Mouse (Mus musculus) kidney, embryonic 16.5 days (tissue): ENCODE data around the gene Col19a1. TPM values are rescaled to one million over a fixed set of nuclear protein-coding genes. Genes with fewer than 3 reads are reported as not detected.

Experiments used
- ATAC-seq: fragments of 200-750 bp; cut with Nextera tagmentation; 2 replicates; pipeline ENCODE4 v1.8.0; 2017; ENCODE audit warnings: moderate TSS enrichment; ENCODE audit not compliant: low FRiP score, low TSS enrichment
- H3K27ac ChIP-seq: fragments of 300-500 bp; sonication (generic); 2 replicates; pipeline ENCODE4 v1.5.1; 2014; ENCODE audit warnings: low read length
- H3K27me3 ChIP-seq: fragments of 300-500 bp; sonication (generic); 2 replicates; pipeline ENCODE4 v1.6.1; 2014; ENCODE audit warnings: low read length, control low read depth, mixed read lengths; ENCODE audit not compliant: insufficient read depth
- H3K36me3 ChIP-seq: fragments of 300-500 bp; sonication (generic); 2 replicates; pipeline ENCODE4 v1.6.1; 2014; ENCODE audit warnings: low read length, control low read depth, mixed read lengths; ENCODE audit not compliant: insufficient read depth
- H3K4me1 ChIP-seq: fragments of 300-500 bp; sonication (generic); 2 replicates; pipeline ENCODE4 v1.6.1; 2014; ENCODE audit warnings: low read length, control low read depth, mixed read lengths; ENCODE audit not compliant: insufficient read depth
- H3K4me2 ChIP-seq: fragments of 300-500 bp; sonication (generic); replicated peaks from 2 replicates; pipeline ENCODE4 v1.6.1; 2014; ENCODE audit warnings: low read depth, low read length
- H3K4me3 ChIP-seq: fragments of 300-500 bp; sonication (generic); 2 replicates; pipeline ENCODE4 v1.5.1; 2014; ENCODE audit warnings: mild to moderate bottlenecking, low read length
- H3K9ac ChIP-seq: fragments of 300-500 bp; sonication (generic); replicated peaks from 2 replicates; pipeline ENCODE4 v1.6.1; 2014; ENCODE audit warnings: low read length
- H3K9me3 ChIP-seq: fragments of 300-500 bp; sonication (generic); 2 replicates; pipeline ENCODE4 v1.6.1; 2016; ENCODE audit warnings: low read length, control low read depth
- WGBS: fragments of 180-500 bp; shearing (Covaris S2); extraction: QIAGEN DNeasy Blood & Tissue Kit; methylation state at CpG from one replicate; pipeline ENCODE4 v1.1.7; 2014; 5-methylcytosine and 5-hydroxymethylcytosine counted together
- polyA plus RNA-seq: library from polyadenylated mRNA; unstranded; fragments of >200 nt; fragmentation: Nextera tagmentation; extraction: Ambion mirVana; gene quantifications from 2 replicates; pipeline ENCODE4 v1.2.1, GENCODE M21; 2015

The Col19a1 gene
- polyA plus RNA-seq, 1 experiment from 2014 or later = 0.15 TPM

GRCm38 (mm10) chr1:24245700-24246375 lies 341.4 kb downstream of the Col19a1 start:
- H3K36me3 ChIP-seq = no peaks in the 10 kb centered on the region
- H3K4me3 ChIP-seq = no peak overlapping the region
- WGBS = 65% methylated on average over 13 of the region's 13 CpGs
- H3K9me3 ChIP-seq = no peaks in the 10 kb centered on the region
- H3K4me1 ChIP-seq = no peaks in the 10 kb centered on the region
- no peak overlapping the region for H3K4me2 ChIP-seq
- no peak for ATAC-seq
- H3K27me3 ChIP-seq = no peaks in the 10 kb centered on the region
- no peak overlapping the region for H3K9ac ChIP-seq
- H3K27ac ChIP-seq = no peak overlapping the region

DNA sequence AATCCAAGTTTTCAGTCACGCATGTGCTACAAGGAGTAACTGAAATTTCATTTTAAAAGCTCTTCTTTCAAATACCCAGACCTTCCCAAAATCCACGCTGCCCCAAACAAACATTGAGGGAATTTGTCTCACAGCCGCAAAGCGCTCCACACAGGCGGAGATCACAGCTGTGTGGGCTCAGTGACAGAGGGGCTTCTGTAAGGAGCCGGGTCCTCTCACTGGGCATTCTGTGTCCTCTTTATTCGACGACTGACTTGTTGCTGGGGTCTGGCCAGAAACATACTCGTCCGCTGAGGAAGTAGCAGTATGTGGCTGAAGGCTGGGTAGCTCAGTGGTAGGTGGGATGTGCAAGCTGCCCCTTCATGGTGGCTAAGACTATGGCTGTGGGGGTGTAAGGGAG lies 342.3 kb downstream of the Col19a1 start:
- Histone ChIP-seq H3K4me2 (no peak overlapping the region), H3K27me3 (no peaks in the 10 kb centered on the region), H3K4me1 (no peaks in the 10 kb centered on the region), H3K36me3 (no peaks in the 10 kb centered on the region), H3K27ac (no peak overlapping the region), H3K4me3 (no peak overlapping the region), H3K9ac (no peak overlapping the region), H3K9me3 (no peaks in the 10 kb centered on the region)
- WGBS = 80% methylated on average over 10 of the region's 10 CpGs
- no peak for ATAC-seq

GRCm38 (mm10) chr1:24240039-24240691 lies 347.1 kb downstream of the Col19a1 start:
- no peak for ATAC-seq
- H3K9ac ChIP-seq = no peak overlapping the region
- no peaks in the 10 kb centered on the region for H3K9me3 ChIP-seq
- no peaks in the 10 kb centered on the region for H3K4me1 ChIP-seq
- no peak overlapping the region for H3K4me2 ChIP-seq
- 65% methylated on average over 8 of the region's 8 CpGs for WGBS
- no peak overlapping the region for H3K27ac ChIP-seq
- no peaks in the 10 kb centered on the region for H3K27me3 ChIP-seq
- no peak overlapping the region for H3K4me3 ChIP-seq
- H3K36me3 ChIP-seq = no peaks in the 10 kb centered on the region

DNA sequence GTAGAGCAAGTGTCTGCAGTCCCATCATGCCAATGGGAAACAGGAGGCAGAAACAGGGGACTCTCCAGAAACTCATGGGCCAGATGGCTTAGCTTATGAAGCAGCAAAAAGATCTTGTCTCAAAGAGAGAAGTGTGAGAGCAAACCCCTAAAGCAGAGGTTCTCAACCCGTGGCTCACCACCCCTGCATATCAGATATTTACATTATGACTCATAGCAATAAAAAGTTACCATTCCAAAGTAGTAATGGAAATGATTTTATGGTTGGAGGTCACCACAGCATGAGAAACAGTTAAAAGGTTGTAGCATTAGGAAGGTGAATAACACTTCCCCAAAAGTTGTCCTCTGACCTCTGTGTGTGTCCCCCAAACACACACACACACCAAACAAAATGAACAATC lies 350.9 kb downstream of the Col19a1 start:
- no peak overlapping the region for H3K27ac ChIP-seq
- no peaks in the 10 kb centered on the region for H3K27me3 ChIP-seq
- WGBS = 55% methylated on average over 1 of the region's 1 CpGs
- no peaks in the 10 kb centered on the region for H3K4me1 ChIP-seq
- no peak overlapping the region for H3K4me3 ChIP-seq
- H3K9ac ChIP-seq = no peak overlapping the region
- no peaks in the 10 kb centered on the region for H3K36me3 ChIP-seq
- H3K9me3 ChIP-seq = no peaks in the 10 kb centered on the region
- no peak overlapping the region for H3K4me2 ChIP-seq
- no peak for ATAC-seq

- Histone ChIP-seq H3K27me3 (no peaks in the 10 kb centered on the region), H3K9me3 (no peaks in the 10 kb centered on the region), H3K9ac (no peak overlapping the region), H3K4me3 (no peak overlapping the region), H3K27ac (no peak overlapping the region), H3K36me3 (no peaks in the 10 kb centered on the region), H3K4me2 (no peak overlapping the region), H3K4me1 (0 out of 2 replicates have a peak, but pooled peaks cover 4% of the 10 kb centered on the region)
- no peak for ATAC-seq
- WGBS = 77% methylated on average over 3 of the region's 3 CpGs
Observed at GRCm38 (mm10) chr1:24231504-24232270, 355.6 kb downstream of the Col19a1 start.

DNA sequence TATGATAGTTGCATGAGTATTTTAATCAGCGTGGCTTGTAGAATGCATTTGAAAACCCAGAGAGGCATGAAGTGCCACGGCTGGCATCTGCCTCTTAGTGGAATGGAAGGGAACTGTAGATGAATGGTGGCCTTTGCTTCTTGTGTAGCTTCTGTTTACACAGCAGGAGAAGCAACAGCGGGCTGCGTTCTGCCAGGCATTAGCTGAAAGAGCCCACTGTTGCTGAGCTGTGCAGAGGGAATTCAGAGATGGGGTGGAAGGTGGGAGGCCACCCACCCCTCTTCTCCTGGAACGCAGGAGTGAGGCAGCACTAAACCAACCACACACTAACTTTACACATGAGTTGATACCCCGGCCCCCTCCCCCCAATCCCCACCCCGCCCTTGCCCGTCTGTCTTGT lies 356.8 kb downstream of the Col19a1 start:
- H3K9ac ChIP-seq = no peak overlapping the region
- H3K9me3 ChIP-seq = no peaks in the 10 kb centered on the region
- H3K27me3 ChIP-seq = no peaks in the 10 kb centered on the region
- peak; percentile 69 for ATAC-seq
- H3K4me3 ChIP-seq = no peak overlapping the region
- H3K36me3 ChIP-seq = no peaks in the 10 kb centered on the region
- 0 out of 2 replicates have a peak, but pooled peaks cover 4% of the 10 kb centered on the region for H3K4me1 ChIP-seq
- 27% methylated on average over 8 of the region's 8 CpGs for WGBS
- H3K4me2 ChIP-seq = peak overlapping the region; percentile 12; the same call in 1 of the 2 replicates
- H3K27ac ChIP-seq = no peak overlapping the region

- no peak for ATAC-seq
- Histone ChIP-seq H3K9me3 (no peaks in the 10 kb centered on the region), H3K4me1 (0 out of 2 replicates have a peak, but pooled peaks cover 4% of the 10 kb centered on the region), H3K36me3 (no peaks in the 10 kb centered on the region), H3K4me2 (no peak overlapping the region), H3K9ac (no peak overlapping the region), H3K27me3 (no peaks in the 10 kb centered on the region), H3K27ac (no peak overlapping the region), H3K4me3 (no peak overlapping the region)
- 82% methylated on average over 1 of the region's 1 CpGs for WGBS
Observed at GRCm38 (mm10) chr1:24229552-24229951, 357.7 kb downstream of the Col19a1 start.

DNA sequence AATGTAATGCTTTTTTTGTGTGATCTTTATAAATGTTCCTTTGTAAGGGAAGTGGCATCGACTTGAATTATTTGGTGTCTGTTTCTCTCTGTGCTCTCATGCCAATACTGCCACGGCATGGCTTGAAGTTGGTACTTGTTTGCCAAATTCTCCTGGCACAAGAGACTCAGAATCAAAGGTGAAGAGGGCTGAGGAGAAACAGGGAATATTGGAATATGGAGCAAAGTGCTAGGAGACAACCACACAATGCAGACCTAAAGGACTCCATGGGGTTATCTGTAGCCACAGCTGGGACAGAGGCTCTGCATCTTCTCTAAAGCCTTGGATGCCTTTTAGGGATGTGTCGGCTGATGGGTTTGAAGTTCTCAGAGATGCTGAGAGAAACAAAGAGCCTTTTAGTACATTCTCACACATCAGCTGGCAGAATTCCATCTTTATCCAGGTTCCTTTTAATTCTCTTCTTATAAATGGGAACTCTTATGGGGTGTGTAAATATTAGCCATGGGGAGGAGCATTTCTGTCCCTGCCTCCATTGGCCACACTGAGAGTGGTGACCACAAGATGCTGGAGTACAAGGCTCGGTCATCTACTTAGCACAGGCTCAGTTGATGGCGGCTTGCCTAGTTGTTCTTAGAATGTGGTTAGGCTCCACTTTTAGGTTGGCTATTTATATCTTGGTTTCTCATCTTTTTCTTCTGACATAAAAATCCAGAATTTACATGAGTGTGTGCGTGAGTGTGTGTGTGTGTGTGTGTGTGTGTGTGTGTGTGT lies 360.1 kb downstream of the Col19a1 start:
- WGBS = 90% methylated on average over 6 of the region's 6 CpGs
- Histone ChIP-seq H3K9me3 (no peaks in the 10 kb centered on the region), H3K27ac (no peak overlapping the region), H3K4me3 (no peak overlapping the region), H3K4me2 (no peak overlapping the region), H3K27me3 (no peaks in the 10 kb centered on the region), H3K36me3 (no peaks in the 10 kb centered on the region), H3K4me1 (0 out of 2 replicates have a peak, but pooled peaks cover 4% of the 10 kb centered on the region), H3K9ac (no peak overlapping the region)
- ATAC-seq = no peak

DNA sequence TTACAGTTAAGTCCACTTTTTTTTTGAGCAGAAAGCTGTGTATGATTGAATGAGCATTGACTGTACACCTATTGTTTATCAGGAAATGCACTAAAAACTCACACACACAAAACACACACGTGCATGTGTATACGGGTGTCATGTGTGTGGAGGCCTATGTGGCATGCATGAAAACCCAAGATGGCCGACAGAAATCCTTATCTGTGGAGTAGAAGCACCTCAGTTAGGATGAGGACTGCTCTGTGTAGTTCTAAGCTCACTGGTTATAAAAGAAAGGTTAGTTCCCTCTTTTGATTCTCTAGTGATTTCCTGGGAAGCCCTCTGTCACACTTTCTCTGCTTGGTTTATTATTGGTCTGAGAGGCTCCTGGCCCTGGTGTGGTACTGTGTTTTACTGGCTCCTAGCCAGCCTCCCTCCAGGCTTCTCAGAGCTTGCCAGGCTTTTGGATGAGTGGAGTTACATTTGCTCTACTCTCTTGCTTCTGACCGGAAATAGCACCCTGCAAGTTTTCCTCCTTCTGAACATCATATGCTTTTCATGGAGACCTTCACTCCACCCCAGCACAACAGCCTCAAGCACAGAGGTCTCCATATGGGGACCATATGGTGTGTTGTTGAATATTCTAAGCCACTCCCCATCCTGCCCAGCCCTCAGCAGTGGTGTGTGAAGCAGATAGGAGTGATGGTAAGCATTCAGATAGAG lies 361.3 kb downstream of the Col19a1 start:
- ATAC-seq = peak; percentile 49; the same call in 1 of the 2 replicates
- H3K27ac ChIP-seq = no peak overlapping the region

More for the DNA sequence above, 361.3 kb downstream of the Col19a1 start:
- WGBS = 80% methylated on average over 4 of the region's 4 CpGs
- Histone ChIP-seq H3K36me3 (no peaks in the 10 kb centered on the region), H3K4me2 (no peak overlapping the region), H3K27me3 (no peaks in the 10 kb centered on the region), H3K9ac (no peak overlapping the region), H3K9me3 (no peaks in the 10 kb centered on the region), H3K4me1 (0 out of 2 replicates have a peak, but pooled peaks cover 4% of the 10 kb centered on the region), H3K4me3 (no peak overlapping the region)
